Mouse (Mus musculus) liver, embryonic 14.5 days (tissue): ENCODE measurements around the gene Blnk.

Experiments used
- CTCF ChIP-seq: IDR thresholded peaks from 2 replicates; pipeline ENCODE4 v1.5.1; 2016; ENCODE audit warnings: antibody characterized with exemption, low read depth, control low read depth
- EP300 ChIP-seq: IDR thresholded peaks from 2 replicates; pipeline ENCODE4 v1.6.1; 2016; ENCODE audit warnings: antibody characterized with exemption, low read depth

- no peak for TF ChIP-seq CTCF
- TF ChIP-seq EP300 = no peak
These were observed 24.9 kb upstream of the Blnk start for GRCm38 (mm10) chr19:41019164-41019675.
